8 mouse cellular contexts compared by ENCODE assay signal in genomic region chr4:140549975-140550374, GRCm38 (mm10).
A peak's percentile ranks its signal among the peaks of the same experiment; 100 is the strongest.
DNase-seq lines count a peak whose midpoint lies in the region; ATAC-seq and TF ChIP-seq lines count a peak whose summit lies in the region.

No protein-coding gene starts in this region.

- H3K36me3 ChIP-seq in hindbrain, postnatal 0 days (ENCODE audit: insufficient read depth, low read length): peaks cover 35% of the 10 kb centered on the region

- DNase-seq in cerebellum, postnatal 14 days: peak; percentile 56 to 72
- no peak for DNase-seq in cerebellum, adult 11-12 months
- DNase-seq in left cerebral cortex, postnatal 14 days (ENCODE audit: low spot score in 2 of 2): peak; percentile 39 to 44
- no peak for DNase-seq in left cerebral cortex, adult 11 months (ENCODE audit: low spot score)
- DNase-seq in hindbrain, postnatal 0 days (ENCODE audit: low spot score): peak; percentile 78
- DNase-seq in right cerebral cortex, postnatal 14 days: peak; percentile 54
- DNase-seq in urinary bladder, adult 18-20 months (ENCODE audit: low spot score in 2 of 2): no peak
- no peak for DNase-seq in ovary, postnatal 14 days (ENCODE audit: low spot score)

- WGBS in hindbrain, postnatal 0 days: 23% methylated on average over 12 of the region's 12 CpGs

- H3K27ac ChIP-seq in hindbrain, postnatal 0 days: peak overlapping the region; percentile 12

- H3K4me3 ChIP-seq in hindbrain, postnatal 0 days (ENCODE audit: low read length): no peak overlapping the region

- H3K4me1 ChIP-seq in hindbrain, postnatal 0 days (ENCODE audit: insufficient read depth, low read length): no peaks in the 10 kb centered on the region

- TF ChIP-seq CTCF in hindbrain, postnatal 0 days (IDR thresholded peaks at IDR 0.05; ENCODE audit: low read depth): no peak

- no peaks in the 10 kb centered on the region for H3K9me3 ChIP-seq in hindbrain, postnatal 0 days (ENCODE audit: low read length)

- H3K27me3 ChIP-seq in hindbrain, postnatal 0 days (ENCODE audit: insufficient read depth, low read length): no peaks in the 10 kb centered on the region

- intact Hi-C loops in left cerebral cortex, postnatal 14 days (cut with DNase I): loop anchor here (5.0 kb wide), 1 partner anchor 673 kb away; no protein-coding TSS in a partner anchor

- no peak overlapping the region for H3K4me2 ChIP-seq in hindbrain, postnatal 0 days (ENCODE audit: low read depth, low read length)

- H3K9ac ChIP-seq in hindbrain, postnatal 0 days (replicated peaks; ENCODE audit: low read length): no peak overlapping the region

- ATAC-seq in hindbrain, postnatal 0 days: peak; percentile 75

Comparison
In these comparisons a context has a peak if more than half of its experiments do, and no peak if none do; other contexts are left out.
1. DNase-seq: peak in cerebellum, postnatal 14 days (2 of 2), left cerebral cortex, postnatal 14 days (2 of 2), hindbrain, postnatal 0 days (single experiment) and right cerebral cortex, postnatal 14 days (single experiment); none in cerebellum, adult 11-12 months (single experiment), left cerebral cortex, adult 11 months (single experiment), urinary bladder, adult 18-20 months (0 of 2) and ovary, postnatal 14 days (single experiment).